Mouse (Mus musculus): ENCODE results near the gene Cap2. TPM values are rescaled to one million over a fixed set of nuclear protein-coding genes. Genes with fewer than 3 reads are reported as not detected.

The Cap2 gene
- polyA plus RNA-seq, 1 experiment from 2014 or later: 6.6 TPM

- no peak for ATAC-seq (ENCODE audit: low FRiP score, low TSS enrichment)
- 86% methylated on average over 10 of the region's 10 CpGs for whole genome bisulfite sequencing
Measured at GRCm38 (mm10) chr13:46640608-46641468, 139.2 kb downstream of the Cap2 start.

GRCm38 (mm10) chr13:46642318-46642717 lies 140.7 kb downstream of the Cap2 start:
- H3K27ac ChIP-seq (replicated peaks): no peak overlapping the region
- WGBS: 82% methylated on average over 4 of the region's 4 CpGs
- no peak for DNase-seq (ENCODE audit: low spot score)

More at GRCm38 (mm10) chr13:46640608-46641468, 139.2 kb downstream of the Cap2 start:
- no peaks in the 10 kb centered on the region for H3K27me3 ChIP-seq (ENCODE audit: control insufficient read depth, insufficient read depth, low read length)
- TF ChIP-seq EP300 (optimal IDR thresholded peaks at IDR 0.05): no peak
- no peak for TF ChIP-seq CTCF (IDR thresholded peaks at IDR 0.05; ENCODE audit: low read depth)
- no peak overlapping the region for H3K4me3 ChIP-seq (ENCODE audit: low read depth, low read length)
- no peak overlapping the region for H3K9ac ChIP-seq (ENCODE audit: low read length)
- no peak overlapping the region for H3K4me2 ChIP-seq (replicated peaks; ENCODE audit: low read depth)
- H3K27ac ChIP-seq (replicated peaks): no peak overlapping the region
- H3K9me3 ChIP-seq (ENCODE audit: control insufficient read depth, low read length): peaks cover 5% of the 10 kb centered on the region; the same call in 1 of the 2 replicates
- no peaks in the 10 kb centered on the region for H3K4me1 ChIP-seq (replicated peaks; ENCODE audit: control insufficient read depth, insufficient read depth)
- no peaks in the 10 kb centered on the region for H3K36me3 ChIP-seq (ENCODE audit: control insufficient read depth, insufficient read depth, low read length)
- no peak for DNase-seq (ENCODE audit: low spot score)

GRCm38 (mm10) chr13:46644175-46644574 lies 142.5 kb downstream of the Cap2 start:
- ATAC-seq (ENCODE audit: low FRiP score, low TSS enrichment) (no peak), DNase-seq (ENCODE audit: low spot score) (no peak)
- no peak overlapping the region for H3K4me2 ChIP-seq (replicated peaks; ENCODE audit: low read depth)
- H3K9me3 ChIP-seq (ENCODE audit: control insufficient read depth, low read length): peaks cover 5% of the 10 kb centered on the region; the same call in 1 of the 2 replicates
- no peaks in the 10 kb centered on the region for H3K36me3 ChIP-seq (ENCODE audit: control insufficient read depth, insufficient read depth, low read length)
- H3K27me3 ChIP-seq (ENCODE audit: control insufficient read depth, insufficient read depth, low read length): no peaks in the 10 kb centered on the region
- no peak for TF ChIP-seq CTCF (IDR thresholded peaks at IDR 0.05; ENCODE audit: low read depth)
- no peak for TF ChIP-seq EP300 (optimal IDR thresholded peaks at IDR 0.05)
- H3K4me3 ChIP-seq (ENCODE audit: low read depth, low read length): no peak overlapping the region
- 68% methylated on average over 6 of the region's 6 CpGs for WGBS
- H3K4me1 ChIP-seq (replicated peaks; ENCODE audit: control insufficient read depth, insufficient read depth): no peaks in the 10 kb centered on the region
- H3K9ac ChIP-seq (ENCODE audit: low read length): no peak overlapping the region
- H3K27ac ChIP-seq (replicated peaks): no peak overlapping the region

More at GRCm38 (mm10) chr13:46642318-46642717, 140.7 kb downstream of the Cap2 start:
- Histone ChIP-seq H3K27me3 (ENCODE audit: control insufficient read depth, insufficient read depth, low read length) (no peaks in the 10 kb centered on the region), H3K9me3 (ENCODE audit: control insufficient read depth, low read length) (peaks cover 5% of the 10 kb centered on the region; the same call in 1 of the 2 replicates), H3K4me2 (replicated peaks; ENCODE audit: low read depth) (no peak overlapping the region), H3K4me1 (replicated peaks; ENCODE audit: control insufficient read depth, insufficient read depth) (no peaks in the 10 kb centered on the region), H3K9ac (ENCODE audit: low read length) (no peak overlapping the region), H3K4me3 (ENCODE audit: low read depth, low read length) (no peak overlapping the region), H3K36me3 (ENCODE audit: control insufficient read depth, insufficient read depth, low read length) (no peaks in the 10 kb centered on the region)
- TF ChIP-seq EP300 (optimal IDR thresholded peaks at IDR 0.05) (no peak), CTCF (IDR thresholded peaks at IDR 0.05; ENCODE audit: low read depth) (peak; percentile 54)
- ATAC-seq (ENCODE audit: low FRiP score, low TSS enrichment): no peak

GRCm38 (mm10) chr13:46645476-46645875 lies 143.8 kb downstream of the Cap2 start:
- Histone ChIP-seq H3K9ac (ENCODE audit: low read length) (no peak overlapping the region), H3K36me3 (ENCODE audit: control insufficient read depth, insufficient read depth, low read length) (no peaks in the 10 kb centered on the region), H3K4me2 (replicated peaks; ENCODE audit: low read depth) (no peak overlapping the region), H3K27ac (replicated peaks) (no peak overlapping the region), H3K4me1 (replicated peaks; ENCODE audit: control insufficient read depth, insufficient read depth) (no peaks in the 10 kb centered on the region), H3K27me3 (ENCODE audit: control insufficient read depth, insufficient read depth, low read length) (no peaks in the 10 kb centered on the region), H3K9me3 (ENCODE audit: control insufficient read depth, low read length) (peaks cover 5% of the 10 kb centered on the region; the same call in 1 of the 2 replicates), H3K4me3 (ENCODE audit: low read depth, low read length) (no peak overlapping the region)
- no peak for DNase-seq (ENCODE audit: low spot score)
- 81% methylated on average over 6 of the region's 6 CpGs for WGBS
- no peak for TF ChIP-seq CTCF (IDR thresholded peaks at IDR 0.05; ENCODE audit: low read depth)
- no peak for TF ChIP-seq EP300 (optimal IDR thresholded peaks at IDR 0.05)
- ATAC-seq (ENCODE audit: low FRiP score, low TSS enrichment): no peak

GRCm38 (mm10) chr13:46651853-46652252 lies 150.2 kb downstream of the Cap2 start:
- Histone ChIP-seq H3K4me2 (replicated peaks; ENCODE audit: low read depth) (no peak overlapping the region), H3K4me1 (replicated peaks; ENCODE audit: control insufficient read depth, insufficient read depth) (no peaks in the 10 kb centered on the region), H3K9ac (ENCODE audit: low read length) (no peak overlapping the region), H3K4me3 (ENCODE audit: low read depth, low read length) (no peak overlapping the region), H3K27me3 (ENCODE audit: control insufficient read depth, insufficient read depth, low read length) (no peaks in the 10 kb centered on the region), H3K9me3 (ENCODE audit: control insufficient read depth, low read length) (no peaks in the 10 kb centered on the region), H3K27ac (replicated peaks) (no peak overlapping the region), H3K36me3 (ENCODE audit: control insufficient read depth, insufficient read depth, low read length) (no peaks in the 10 kb centered on the region)
- DNase-seq (ENCODE audit: low spot score) (no peak), ATAC-seq (ENCODE audit: low FRiP score, low TSS enrichment) (no peak)
- no peak for TF ChIP-seq CTCF (IDR thresholded peaks at IDR 0.05; ENCODE audit: low read depth)
- no peak for TF ChIP-seq EP300 (optimal IDR thresholded peaks at IDR 0.05)
- WGBS: 86% methylated on average over 7 of the region's 7 CpGs

DNA sequence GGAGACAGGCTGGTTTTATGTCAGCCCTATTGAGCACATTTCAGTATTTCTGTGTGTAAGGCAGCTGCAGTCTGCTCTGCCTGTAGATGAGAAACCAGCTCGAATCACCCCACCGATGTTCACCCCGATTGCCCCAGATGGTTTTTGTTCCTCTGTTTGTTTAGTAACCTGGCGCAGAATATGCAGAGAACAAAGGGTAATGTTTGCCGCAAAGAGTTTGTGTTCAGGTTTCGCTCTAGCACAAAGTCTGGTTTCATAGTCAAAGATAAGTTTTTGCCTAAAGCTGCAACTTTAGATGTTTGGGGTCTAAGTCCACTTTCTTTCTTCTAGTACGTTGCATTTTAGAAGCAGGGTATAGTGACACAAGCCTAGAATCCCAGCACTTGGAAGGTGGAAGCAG lies 151.0 kb downstream of the Cap2 start:
- DNase-seq (ENCODE audit: low spot score): peak; percentile 42
- no peaks in the 10 kb centered on the region for H3K36me3 ChIP-seq (ENCODE audit: control insufficient read depth, insufficient read depth, low read length)
- WGBS: 54% methylated on average over 7 of the region's 7 CpGs
- no peaks in the 10 kb centered on the region for H3K4me1 ChIP-seq (replicated peaks; ENCODE audit: control insufficient read depth, insufficient read depth)
- H3K9me3 ChIP-seq (ENCODE audit: control insufficient read depth, low read length): no peaks in the 10 kb centered on the region
- no peak for TF ChIP-seq EP300 (optimal IDR thresholded peaks at IDR 0.05)
- TF ChIP-seq CTCF (IDR thresholded peaks at IDR 0.05; ENCODE audit: low read depth): no peak
- no peak overlapping the region for H3K4me3 ChIP-seq (ENCODE audit: low read depth, low read length)
- no peaks in the 10 kb centered on the region for H3K27me3 ChIP-seq (ENCODE audit: control insufficient read depth, insufficient read depth, low read length)
- H3K27ac ChIP-seq (replicated peaks): no peak overlapping the region
- no peak overlapping the region for H3K9ac ChIP-seq (ENCODE audit: low read length)
- ATAC-seq (ENCODE audit: low FRiP score, low TSS enrichment): no peak
- H3K4me2 ChIP-seq (replicated peaks; ENCODE audit: low read depth): no peak overlapping the region
